Mouse (Mus musculus) hindbrain, embryonic 14.5 days (tissue): ENCODE data around the gene Nfic. TPM values are rescaled to one million over a fixed set of nuclear protein-coding genes. Genes with fewer than 3 reads are reported as not detected.

Experiments used
- ATAC-seq: fragments of 200-750 bp; cut with Nextera tagmentation; 2 replicates; pipeline ENCODE4 v1.8.0; 2017; ENCODE audit warnings: moderate number of reproducible peaks, mild to moderate bottlenecking, moderate TSS enrichment, moderate library complexity; ENCODE audit not compliant: low FRiP score
- DNase-seq: peaks from one replicate; pipeline ENCODE4 v3.0.0-alpha.2; 2015; ENCODE audit warnings: low spot score
- H3K27ac ChIP-seq: fragments of 300-500 bp; sonication (generic); 2 replicates; pipeline ENCODE4 v1.5.1; 2014; ENCODE audit warnings: mild to moderate bottlenecking, moderate library complexity
- H3K27me3 ChIP-seq: fragments of 300-500 bp; sonication (generic); 2 replicates; pipeline ENCODE4 v1.6.1; 2014; ENCODE audit warnings: mild to moderate bottlenecking, low read length, mixed read lengths; ENCODE audit not compliant: control insufficient read depth, insufficient read depth
- H3K36me3 ChIP-seq: fragments of 300-500 bp; sonication (generic); replicated peaks from 2 replicates; pipeline ENCODE4 v1.6.1; 2014; ENCODE audit not compliant: control insufficient read depth, insufficient read depth
- H3K4me1 ChIP-seq: fragments of 300-500 bp; sonication (generic); replicated peaks from 2 replicates; pipeline ENCODE4 v1.6.1; 2014; ENCODE audit warnings: antibody characterized with exemption, low read length, mixed read lengths; ENCODE audit not compliant: control insufficient read depth, insufficient read depth
- H3K4me2 ChIP-seq: fragments of 300-500 bp; sonication (generic); replicated peaks from 2 replicates; pipeline ENCODE4 v1.6.1; 2014; ENCODE audit warnings: mild to moderate bottlenecking, moderate library complexity
- H3K4me3 ChIP-seq: fragments of 300-500 bp; sonication (generic); replicated peaks from 2 replicates; pipeline ENCODE4 v1.5.1; 2014; ENCODE audit warnings: mild to moderate bottlenecking, low read length
- H3K9ac ChIP-seq: fragments of 300-500 bp; sonication (generic); 2 replicates; pipeline ENCODE4 v1.6.1; 2014
- H3K9me3 ChIP-seq: fragments of 300-500 bp; sonication (generic); 2 replicates; pipeline ENCODE4 v1.6.1; 2016; ENCODE audit warnings: low read length; ENCODE audit not compliant: control insufficient read depth
- WGBS: fragments of 180-500 bp; shearing (Covaris S2); extraction: QIAGEN DNeasy Blood & Tissue Kit; methylation state at CpG from one replicate; pipeline ENCODE4 v1.1.7; 2014; 5-methylcytosine and 5-hydroxymethylcytosine counted together
- polyA plus RNA-seq: library from polyadenylated mRNA; unstranded; fragments of >200 nt; fragmentation: Nextera tagmentation; extraction: Ambion mirVana; gene quantifications from 2 replicates; pipeline ENCODE4 v1.2.1, GENCODE M21; 2014

Gene Nfic
- polyA plus RNA-seq, 1 experiment from 2014 or later, result 25.8 TPM

- Histone ChIP-seq H3K9me3 (no peaks in the 10 kb centered on the region), H3K4me3 (no peak overlapping the region), H3K36me3 (peaks cover 68% of the 10 kb centered on the region), H3K27me3 (no peaks in the 10 kb centered on the region), H3K9ac (no peak overlapping the region), H3K27ac (no peak overlapping the region), H3K4me1 (peaks cover 6% of the 10 kb centered on the region; the same call in 1 of the 2 replicates), H3K4me2 (no peak overlapping the region)
- no peak for DNase-seq
- no peak for ATAC-seq
- WGBS, result 93% methylated on average over 11 of the region's 11 CpGs
These were observed 32.6 kb upstream of the Nfic start for GRCm38 (mm10) chr10:81488081-81488480.

GRCm38 (mm10) chr10:81486496-81486895, 31.1 kb upstream of the Nfic start:
- Histone ChIP-seq H3K27me3 (no peaks in the 10 kb centered on the region), H3K4me2 (no peak overlapping the region), H3K4me1 (peaks cover 6% of the 10 kb centered on the region; the same call in 1 of the 2 replicates), H3K9ac (no peak overlapping the region), H3K36me3 (peaks cover 55% of the 10 kb centered on the region), H3K4me3 (no peak overlapping the region), H3K9me3 (no peaks in the 10 kb centered on the region), H3K27ac (no peak overlapping the region)
- ATAC-seq, result no peak
- 73% methylated on average over 10 of the region's 10 CpGs for WGBS
- DNase-seq, result no peak

GRCm38 (mm10) chr10:81485479-81486018, 30.1 kb upstream of the Nfic start:
- Histone ChIP-seq H3K9ac (no peak overlapping the region), H3K36me3 (peaks cover 45% of the 10 kb centered on the region), H3K27me3 (no peaks in the 10 kb centered on the region), H3K27ac (no peak overlapping the region), H3K4me1 (peaks cover 12% of the 10 kb centered on the region), H3K4me2 (no peak overlapping the region), H3K9me3 (no peaks in the 10 kb centered on the region), H3K4me3 (no peak overlapping the region)
- WGBS, result 78% methylated on average over 7 of the region's 7 CpGs
- ATAC-seq (no peak), DNase-seq (no peak)

- DNase-seq, result no peak
These were observed 29.6 kb upstream of the Nfic start for GRCm38 (mm10) chr10:81485060-81485449.

GRCm38 (mm10) chr10:81484441-81485059, 29.1 kb upstream of the Nfic start:
- no peak for DNase-seq

More at GRCm38 (mm10) chr10:81485060-81485449, 29.6 kb upstream of the Nfic start:
- Histone ChIP-seq H3K27ac (0 out of 2 replicates have a peak overlapping the region, but pooled peaks have one; percentile 59), H3K9ac (0 out of 2 replicates have a peak overlapping the region, but pooled peaks have one; percentile 6), H3K36me3 (peaks cover 41% of the 10 kb centered on the region), H3K4me1 (peaks cover 17% of the 10 kb centered on the region), H3K27me3 (no peaks in the 10 kb centered on the region), H3K4me2 (no peak overlapping the region), H3K9me3 (no peaks in the 10 kb centered on the region), H3K4me3 (no peak overlapping the region)
- ATAC-seq, result no peak
- WGBS, result 41% methylated on average over 2 of the region's 2 CpGs

GRCm38 (mm10) chr10:81483983-81484382, 28.5 kb upstream of the Nfic start:
- ATAC-seq, result no peak
- no peaks in the 10 kb centered on the region for H3K27me3 ChIP-seq
- peaks cover 23% of the 10 kb centered on the region for H3K4me1 ChIP-seq
- no peaks in the 10 kb centered on the region for H3K9me3 ChIP-seq
- no peak overlapping the region for H3K9ac ChIP-seq
- peak overlapping the region; percentile 59 for H3K27ac ChIP-seq
- peaks cover 31% of the 10 kb centered on the region for H3K36me3 ChIP-seq
- no peak overlapping the region for H3K4me2 ChIP-seq
- no peak overlapping the region for H3K4me3 ChIP-seq
- no peak for DNase-seq
- 15% methylated on average over 9 of the region's 9 CpGs for WGBS

More at GRCm38 (mm10) chr10:81484441-81485059, 29.1 kb upstream of the Nfic start:
- 0 out of 2 replicates have a peak overlapping the region, but pooled peaks have one; percentile 6 for H3K9ac ChIP-seq
- H3K4me2 ChIP-seq, result no peak overlapping the region
- peaks cover 21% of the 10 kb centered on the region for H3K4me1 ChIP-seq
- H3K9me3 ChIP-seq, result no peaks in the 10 kb centered on the region
- 41% methylated on average over 6 of the region's 6 CpGs for whole genome bisulfite sequencing
- no peak overlapping the region for H3K4me3 ChIP-seq
- peak overlapping the region; percentile 59 for H3K27ac ChIP-seq
- H3K27me3 ChIP-seq, result no peaks in the 10 kb centered on the region
- peaks cover 36% of the 10 kb centered on the region for H3K36me3 ChIP-seq
- 0 out of 2 replicates have a peak, but pooled peaks have one; percentile 7 for ATAC-seq

- 0% methylated on average over 36 of the region's 36 CpGs for WGBS
- DNase-seq, result peak; percentile 76
These were observed 27.1 kb upstream of the Nfic start, which contains the start of gene Celf5 for GRCm38 (mm10) chr10:81482533-81482889. Gene Celf5 (minus strand): TSS chr10:81482709.

GRCm38 (mm10) chr10:81481605-81482532, 26.4 kb upstream of the Nfic start:
- 3% methylated on average over 34 of the region's 35 CpGs for WGBS
- peak overlapping the region; percentile 81 for H3K4me3 ChIP-seq
- H3K9ac ChIP-seq, result peak overlapping the region; percentile 97

More at GRCm38 (mm10) chr10:81482533-81482889, 27.1 kb upstream of the Nfic start, which contains the start of gene Celf5:
- ATAC-seq, result peak; percentile 64
- H3K9ac ChIP-seq, result peak within 1 kb of the TSS; percentile 97
- no peaks in the 10 kb centered on the region for H3K27me3 ChIP-seq
- H3K36me3 ChIP-seq, result peaks cover 16% of the 10 kb centered on the region
- H3K4me1 ChIP-seq, result peaks cover 24% of the 10 kb centered on the region
- peak within 1 kb of the TSS; percentile 81 for H3K4me3 ChIP-seq
- H3K27ac ChIP-seq, result peak within 1 kb of the TSS; percentile 88
- no peaks in the 10 kb centered on the region for H3K9me3 ChIP-seq
- H3K4me2 ChIP-seq, result peak within 1 kb of the TSS; percentile 60

GRCm38 (mm10) chr10:81474461-81474860, 19.0 kb upstream of the Nfic start:
- 88% methylated on average over 10 of the region's 10 CpGs for WGBS
- H3K27me3 ChIP-seq, result no peaks in the 10 kb centered on the region
- no peak overlapping the region for H3K9ac ChIP-seq
- no peak overlapping the region for H3K4me3 ChIP-seq
- H3K9me3 ChIP-seq, result no peaks in the 10 kb centered on the region
- peaks cover 40% of the 10 kb centered on the region for H3K4me1 ChIP-seq
- DNase-seq (no peak), ATAC-seq (no peak)
- H3K36me3 ChIP-seq, result peaks cover 39% of the 10 kb centered on the region
- no peak overlapping the region for H3K27ac ChIP-seq
- no peak overlapping the region for H3K4me2 ChIP-seq

More at GRCm38 (mm10) chr10:81481605-81482532, 26.4 kb upstream of the Nfic start:
- Histone ChIP-seq H3K27ac (peak overlapping the region; percentile 88), H3K4me1 (peaks cover 24% of the 10 kb centered on the region), H3K9me3 (no peaks in the 10 kb centered on the region), H3K27me3 (no peaks in the 10 kb centered on the region), H3K36me3 (peaks cover 13% of the 10 kb centered on the region), H3K4me2 (peak overlapping the region; percentile 60)
- no peak for DNase-seq
- ATAC-seq, result peak; percentile 32
